Mouse (Mus musculus) small intestine, adult 2 months (tissue): Measurements from ENCODE around the gene Faf1.

Experiments used
- CTCF ChIP-seq: fragments of 200-500 bp; IDR thresholded peaks from 2 replicates; pipeline ENCODE4 v1.5.1; 2012; ENCODE audit warnings: low read depth, mild to moderate bottlenecking, control low read depth, inconsistent platforms, low read length, moderate library complexity, mixed read lengths; ENCODE audit not compliant: insufficient replicate concordance, insufficient read length; ENCODE audit errors: extremely low read depth
- POLR2A ChIP-seq: fragments of 200-500 bp; IDR thresholded peaks from 2 replicates; pipeline ENCODE4 v1.6.1; 2012; ENCODE audit warnings: low read depth, mild to moderate bottlenecking, control low read depth, inconsistent platforms, low read length, moderate library complexity

- TF ChIP-seq CTCF (no peak), POLR2A (no peak)
Measured at GRCm38 (mm10) chr4:109983281-109984001, 307.1 kb downstream of the Faf1 start.
